Mouse (Mus musculus) lung, postnatal 25 days (tissue): ENCODE measurements around the gene Gtf2ird1.

Experiments
- DNase-seq: peaks from one replicate; pipeline ENCODE4 v3.0.0; 2022; ENCODE audit warnings: low spot score

Gtf2ird1 gene

DNA sequence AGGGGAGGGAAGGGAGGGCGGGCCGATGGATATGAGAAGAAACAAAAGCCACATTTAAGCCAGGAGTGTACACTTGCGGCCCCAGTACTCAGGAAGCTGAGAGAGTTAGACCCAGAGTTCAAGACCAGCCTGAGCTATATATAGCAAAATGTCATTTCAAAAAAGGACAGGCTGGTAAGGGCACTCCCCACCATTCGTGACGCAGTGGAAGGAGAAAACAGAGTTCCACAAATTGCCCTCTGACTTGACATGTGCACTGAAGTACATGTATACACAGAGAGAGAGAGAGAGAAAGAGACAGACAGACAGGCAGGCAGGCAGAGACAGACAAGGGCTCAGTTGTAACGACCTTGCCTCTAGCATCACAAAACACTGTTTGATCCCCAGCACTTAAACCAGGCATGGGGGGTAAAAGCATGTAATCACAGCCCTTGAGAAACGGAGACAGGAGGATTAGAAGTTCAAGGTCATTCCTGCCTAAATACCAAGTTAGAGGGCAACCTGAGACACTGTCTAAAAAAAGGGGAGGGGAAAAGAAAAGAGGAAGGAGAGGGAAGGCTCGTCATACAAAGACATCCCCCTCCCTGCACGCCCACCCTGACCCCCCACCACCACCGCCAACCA is 11.2 kb downstream of the Gtf2ird1 start:
- no peak for DNase-seq

- no peak for DNase-seq
Measured at GRCm38 (mm10) chr5:134444473-134444872, 12.0 kb downstream of the Gtf2ird1 start.

- DNase-seq: no peak
Measured at GRCm38 (mm10) chr5:134442066-134442465, 14.4 kb downstream of the Gtf2ird1 start.

DNA sequence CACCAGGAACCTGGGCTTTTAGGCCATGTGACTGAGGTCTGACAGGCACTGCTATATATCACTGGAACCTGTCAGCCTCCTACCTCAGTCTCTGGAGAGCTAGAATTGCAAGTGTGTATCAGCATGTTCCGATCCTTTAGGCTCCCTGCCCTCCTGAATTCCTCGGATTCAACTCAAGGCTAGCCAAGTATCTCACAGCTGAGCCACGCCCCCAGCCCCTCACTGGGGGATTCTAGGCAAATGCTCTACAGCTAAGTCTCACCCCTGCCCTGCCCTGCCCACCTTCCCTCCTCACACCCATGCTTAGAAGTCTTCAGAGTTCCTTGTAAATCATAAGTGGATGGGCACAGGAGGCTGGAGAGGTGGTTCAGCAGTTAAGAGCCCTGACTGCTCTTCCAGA is 15.4 kb downstream of the Gtf2ird1 start:
- no peak for DNase-seq

GRCm38 (mm10) chr5:134440098-134440497 is 16.4 kb downstream of the Gtf2ird1 start:
- peak; percentile 64 for DNase-seq

GRCm38 (mm10) chr5:134439481-134439880 is 17.0 kb downstream of the Gtf2ird1 start:
- DNase-seq: no peak

GRCm38 (mm10) chr5:134438676-134439425 is 17.7 kb downstream of the Gtf2ird1 start:
- DNase-seq: no peak

GRCm38 (mm10) chr5:134437459-134437827 is 19.1 kb downstream of the Gtf2ird1 start:
- peak; percentile 67 for DNase-seq

GRCm38 (mm10) chr5:134436782-134437458 is 19.6 kb downstream of the Gtf2ird1 start:
- DNase-seq: no peak

- no peak for DNase-seq
Measured at GRCm38 (mm10) chr5:134435836-134436331, 20.6 kb downstream of the Gtf2ird1 start.

- DNase-seq: no peak
Measured at GRCm38 (mm10) chr5:134433137-134433536, 23.4 kb downstream of the Gtf2ird1 start.

DNA sequence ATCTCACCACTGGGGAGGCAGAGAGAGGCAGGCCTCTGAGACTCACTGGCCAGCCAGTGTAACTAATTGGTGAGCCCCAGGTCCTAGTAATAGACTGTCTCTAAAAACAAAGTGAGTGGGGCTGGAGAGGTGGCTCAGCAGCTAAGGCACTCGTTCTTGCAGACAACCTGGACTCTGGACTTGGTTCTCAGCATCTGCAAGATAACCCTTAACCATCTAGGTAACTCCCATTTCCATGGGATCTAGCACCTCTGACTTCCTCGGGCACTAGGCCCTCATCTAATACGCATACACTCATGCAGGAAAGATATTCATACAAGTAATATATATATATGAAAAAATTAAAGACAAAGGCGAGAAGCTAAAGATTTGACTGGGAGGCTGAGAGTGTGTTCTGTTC is 26.4 kb downstream of the Gtf2ird1 start:
- no peak for DNase-seq

GRCm38 (mm10) chr5:134427664-134428063 is 28.9 kb downstream of the Gtf2ird1 start:
- no peak for DNase-seq

DNA sequence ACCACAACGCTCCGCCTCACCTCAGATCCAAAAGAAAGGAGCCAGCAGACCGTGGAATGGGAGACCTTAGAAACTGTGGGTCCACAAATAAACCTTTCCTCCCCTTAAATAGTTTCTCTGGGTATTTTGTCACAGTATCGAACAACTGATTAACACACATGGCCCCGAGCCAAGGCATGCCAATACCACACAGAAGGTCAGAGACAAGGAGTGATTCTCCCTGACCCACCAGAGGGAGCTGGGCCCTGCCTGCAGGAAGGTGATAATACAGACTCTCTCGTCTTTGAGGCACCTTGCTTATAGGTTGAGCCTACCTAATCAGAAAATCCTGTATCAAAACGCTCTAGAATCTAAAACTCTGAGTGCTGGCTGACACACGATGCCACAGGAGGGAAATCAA is 30.9 kb downstream of the Gtf2ird1 start:
- DNase-seq: no peak

GRCm38 (mm10) chr5:134423930-134424329 is 32.6 kb downstream of the Gtf2ird1 start:
- peak; percentile 62 for DNase-seq

DNA sequence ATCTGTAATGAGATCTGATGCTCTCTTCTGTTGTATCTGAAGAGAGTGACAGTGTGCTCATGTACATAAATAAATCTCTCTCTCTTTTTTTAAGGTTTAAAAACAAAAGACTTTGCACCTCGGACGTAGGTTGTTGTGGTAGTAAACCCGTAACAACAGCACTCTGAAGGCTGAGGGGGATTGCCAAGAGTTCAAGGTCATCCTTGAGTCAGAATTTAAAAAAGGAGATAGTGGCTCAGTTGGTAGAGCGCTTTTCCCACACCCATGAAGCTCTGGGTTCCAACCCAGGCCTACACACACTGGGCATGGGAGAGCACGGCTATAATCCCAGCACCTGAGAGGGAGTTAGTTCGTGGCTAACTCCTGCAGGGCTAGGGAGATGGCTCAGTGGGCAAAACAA is 33.1 kb downstream of the Gtf2ird1 start:
- no peak for DNase-seq

DNA sequence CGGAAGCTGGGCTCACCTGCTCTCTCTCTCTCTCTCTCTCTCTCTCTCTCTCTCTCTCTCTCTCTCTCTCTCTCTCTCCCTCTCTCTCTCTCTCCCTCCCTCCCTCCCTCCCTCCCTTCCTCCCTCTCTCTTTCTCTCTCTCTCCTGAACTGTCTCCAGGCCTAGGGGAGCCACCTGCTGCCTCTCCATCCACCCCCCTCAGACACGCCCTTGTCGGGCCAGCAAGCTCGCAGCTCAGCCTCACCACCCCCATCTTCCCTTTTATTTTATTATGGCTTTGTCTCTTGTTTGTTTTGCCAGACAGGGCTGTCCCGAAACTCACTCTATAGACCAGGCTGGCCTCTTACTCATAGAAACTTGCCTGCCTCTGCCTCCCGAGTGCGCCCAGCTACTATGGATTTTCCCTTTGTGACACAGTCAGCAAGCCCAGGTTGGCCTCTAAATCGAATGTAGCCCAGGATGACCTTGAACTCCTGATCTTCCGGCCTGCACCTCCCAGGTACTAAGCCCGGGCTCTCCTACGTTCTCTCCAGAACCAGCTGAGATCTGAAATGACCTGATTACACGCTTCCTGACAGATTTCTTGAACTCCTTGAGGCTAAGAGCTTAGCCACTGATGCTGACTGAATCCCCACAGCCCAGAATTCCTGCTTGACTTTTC is 34.1 kb downstream of the Gtf2ird1 start:
- no peak for DNase-seq

DNA sequence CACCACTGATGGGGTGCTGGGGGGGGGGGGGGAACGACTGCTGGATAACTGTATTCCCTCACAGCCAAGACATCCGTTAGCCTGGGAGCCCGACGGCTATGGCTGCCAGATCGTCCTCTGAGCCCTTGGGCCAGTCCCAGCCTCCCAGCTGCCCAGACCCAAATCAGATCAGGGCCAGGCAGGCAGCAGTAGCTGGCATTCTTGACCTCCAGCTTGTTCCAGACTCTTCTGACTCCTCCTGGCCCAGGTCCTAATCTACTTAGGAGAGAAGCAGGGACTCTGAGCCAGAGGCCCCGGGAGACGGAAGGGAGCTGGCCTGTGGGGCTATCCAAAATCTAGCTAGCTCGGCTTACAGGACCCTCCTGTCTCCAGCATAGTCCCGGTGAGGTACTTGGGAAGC is 35.5 kb downstream of the Gtf2ird1 start:
- DNase-seq: peak; percentile 14

DNA sequence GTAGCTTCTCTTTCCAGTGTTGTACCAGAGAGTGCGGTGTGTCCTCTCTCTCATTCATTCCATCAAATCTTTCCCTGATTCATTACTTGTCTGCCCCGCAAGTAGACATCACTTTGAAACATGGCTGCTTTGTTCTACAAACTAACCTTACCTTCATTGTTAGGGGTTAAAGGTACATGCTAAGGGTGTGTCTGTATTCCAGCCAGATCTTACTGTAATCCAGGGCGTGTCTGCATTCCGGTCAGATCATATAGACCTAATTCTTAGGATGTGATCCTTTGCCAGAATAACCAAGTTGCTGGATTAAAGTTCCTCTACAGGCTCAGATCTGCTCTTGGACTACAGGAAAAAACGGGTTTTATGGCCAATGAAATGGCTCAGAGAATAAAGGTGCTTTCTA is 36.8 kb downstream of the Gtf2ird1 start:
- DNase-seq: no peak

GRCm38 (mm10) chr5:134418315-134419074 is 38.0 kb downstream of the Gtf2ird1 start:
- no peak for DNase-seq

GRCm38 (mm10) chr5:134412341-134412740 is 44.2 kb downstream of the Gtf2ird1 start:
- DNase-seq: no peak
